Mouse (Mus musculus) megakaryocyte, embryonic 14.5 days (primary cell): ENCODE results near the gene Fam155a.

Experiments used
- FLI1 ChIP-seq: IDR thresholded peaks from 2 replicates; pipeline ENCODE4 v1.6.1; 2012; ENCODE audit warnings: low read length, inconsistent platforms, mixed read lengths
- GATA1 ChIP-seq: IDR thresholded peaks from 3 replicates; pipeline ENCODE4 v1.6.1; 2012; ENCODE audit warnings: mixed read lengths, low read length, inconsistent platforms, borderline replicate concordance

DNA sequence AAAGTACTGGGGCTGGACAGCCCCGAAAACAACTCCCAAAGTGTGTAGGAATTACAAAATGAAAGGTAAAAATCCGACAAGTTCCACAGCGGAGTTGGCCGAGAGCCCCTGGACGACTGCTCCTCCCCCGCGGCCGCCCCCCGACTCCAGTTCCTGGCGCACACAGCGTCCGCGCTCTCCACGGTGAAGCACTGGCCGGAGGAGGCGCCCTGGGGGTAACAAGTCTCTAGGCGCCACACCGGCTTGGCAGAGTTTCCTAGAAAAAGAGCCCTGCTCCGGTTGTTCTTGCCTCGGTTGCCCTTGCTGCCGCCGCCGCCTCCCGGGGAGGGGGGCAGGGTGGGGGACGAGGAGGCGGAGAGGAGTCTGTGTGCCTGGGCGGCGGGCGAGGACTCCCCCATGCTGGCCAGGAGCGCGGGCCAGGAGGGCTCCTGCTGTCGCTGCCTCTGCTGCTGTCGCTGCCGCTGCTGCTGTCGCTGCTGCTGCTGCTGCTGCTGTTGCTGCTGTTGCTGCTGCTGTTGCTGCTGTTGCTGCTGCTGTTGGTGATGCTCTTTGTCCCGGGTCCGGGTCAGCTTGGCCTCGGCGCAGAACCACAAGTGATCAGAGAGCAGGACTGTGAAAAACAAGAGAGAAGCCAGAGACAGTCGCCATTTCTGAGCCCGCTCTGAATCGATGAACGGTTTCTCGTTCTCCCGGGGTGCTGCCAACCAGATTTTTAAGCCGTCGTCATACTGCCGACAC is 531 bp downstream of the Fam155a start:
- TF ChIP-seq FLI1 (no peak), GATA1 (no peak)
